Mouse (Mus musculus): ENCODE measurements around the gene 4930442H23Rik.
"Not testable (repeated sequence)": the region's sequence is repeated elsewhere in the genome, so short reads cannot be mapped to it uniquely, and the experiment has no call there.

Gene 4930442H23Rik

DNA sequence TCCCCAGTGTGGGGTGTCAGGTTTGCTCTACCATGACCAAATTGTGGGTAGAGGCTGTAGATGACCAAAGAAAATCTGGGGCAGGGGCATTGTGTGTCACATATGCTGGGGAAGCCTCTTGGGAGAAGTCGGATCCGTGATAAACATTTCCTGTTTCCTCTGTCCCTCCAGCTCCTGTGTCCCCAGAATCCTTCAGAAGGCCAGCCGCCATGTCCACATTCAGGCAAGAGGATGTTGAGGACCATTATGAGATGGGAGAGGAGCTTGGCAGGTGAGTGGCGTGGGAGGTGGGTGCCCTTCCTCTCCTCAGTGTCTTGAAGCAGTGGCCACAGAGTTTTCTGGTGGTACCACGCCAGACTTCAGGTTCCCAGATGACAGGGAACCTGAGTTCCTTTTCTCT lies at the start of gene 4930442H23Rik:
4930442H23Rik (minus strand) TSS at position 45 of the 400 bp plus-strand sequence.
- in situ Hi-C loops (cut with MboI, MseI): no loop called here

DNA sequence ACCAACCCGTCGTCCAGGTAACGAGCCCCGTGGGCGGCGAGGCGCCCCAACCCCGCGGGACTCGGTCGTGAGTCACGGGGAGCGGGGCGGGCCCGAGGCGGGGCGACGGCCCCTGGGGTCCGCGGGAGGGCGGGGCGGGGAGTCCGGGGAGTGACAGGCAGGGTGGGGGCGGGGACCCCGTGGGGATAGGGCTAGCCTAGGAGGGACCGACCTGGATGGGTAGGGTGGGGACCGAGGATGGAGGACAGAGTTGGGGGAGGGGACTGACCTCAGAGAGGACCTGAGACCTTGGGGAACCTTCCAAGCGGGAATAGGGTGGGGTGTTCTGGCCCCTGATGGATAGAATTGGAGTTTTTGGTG lies 49.6 kb upstream of the 4930442H23Rik start:
- in situ Hi-C loops (cut with MboI, MseI): loop anchor here in 1 of 2 experiments (10.0 kb wide), 1 partner anchor 1542 kb away; no protein-coding TSS in a partner anchor

DNA sequence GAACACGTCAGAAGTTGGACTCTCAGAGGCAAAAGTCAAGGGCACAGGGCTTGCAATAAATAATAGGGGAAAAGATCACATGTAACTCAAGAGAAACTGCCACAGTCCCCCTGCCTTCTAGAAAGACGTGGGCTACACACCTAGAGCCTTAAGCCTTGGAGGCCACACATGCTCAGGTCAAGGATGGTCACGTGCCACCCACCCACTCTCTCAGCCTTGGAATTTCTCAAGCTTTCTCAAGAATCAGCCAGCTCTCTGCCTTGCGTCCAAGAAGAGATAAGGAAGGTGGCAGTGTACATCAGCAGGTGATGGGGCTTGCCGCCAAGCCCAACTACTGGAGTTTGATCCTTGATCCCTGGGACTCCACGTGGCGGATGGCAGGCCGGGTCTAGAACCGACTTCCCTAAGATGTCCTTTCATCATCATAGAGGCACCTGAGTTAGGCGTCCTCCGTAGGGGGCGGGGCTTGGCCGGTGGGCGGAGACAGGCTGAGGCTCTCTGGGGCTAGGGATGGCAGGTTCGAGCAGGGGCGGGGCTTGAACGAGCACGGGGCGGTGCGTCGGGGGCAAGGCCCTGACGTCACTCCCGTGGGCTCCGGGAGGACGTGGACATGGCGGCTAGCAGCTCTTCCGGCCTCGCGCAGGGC lies 49.1 kb upstream of the 4930442H23Rik start, which contains the start of gene Zfr2:
Zfr2 (plus strand) TSS at position 576 of the 646 bp plus-strand sequence.
- in situ Hi-C loops (cut with MboI, MseI): loop anchor here in 1 of 2 experiments (10.0 kb wide), 1 partner anchor 1542 kb away; no protein-coding TSS in a partner anchor

DNA sequence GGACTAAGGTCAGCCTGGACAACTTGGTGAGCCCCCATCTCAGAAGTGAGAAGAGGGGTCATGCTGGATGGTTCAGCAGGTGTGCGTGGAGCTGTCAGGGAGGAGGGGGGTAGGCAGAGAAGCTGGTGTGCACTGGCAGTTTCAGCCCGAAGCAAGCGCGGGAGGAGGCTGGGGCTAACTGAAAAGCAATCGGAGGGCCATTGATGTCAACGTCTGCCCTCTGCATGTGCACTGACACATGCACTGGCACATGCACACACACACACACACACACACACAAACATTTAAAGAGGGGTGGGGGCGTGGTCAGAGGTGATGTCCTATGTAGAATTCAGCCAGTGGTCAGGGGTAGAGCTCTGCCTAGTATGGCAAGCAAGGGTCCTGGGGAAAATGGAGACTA lies 47.8 kb upstream of the 4930442H23Rik start:
- in situ Hi-C loops (cut with MboI, MseI): loop anchor here in 1 of 2 experiments (10.0 kb wide), 1 partner anchor 1543 kb away; no protein-coding TSS in a partner anchor

DNA sequence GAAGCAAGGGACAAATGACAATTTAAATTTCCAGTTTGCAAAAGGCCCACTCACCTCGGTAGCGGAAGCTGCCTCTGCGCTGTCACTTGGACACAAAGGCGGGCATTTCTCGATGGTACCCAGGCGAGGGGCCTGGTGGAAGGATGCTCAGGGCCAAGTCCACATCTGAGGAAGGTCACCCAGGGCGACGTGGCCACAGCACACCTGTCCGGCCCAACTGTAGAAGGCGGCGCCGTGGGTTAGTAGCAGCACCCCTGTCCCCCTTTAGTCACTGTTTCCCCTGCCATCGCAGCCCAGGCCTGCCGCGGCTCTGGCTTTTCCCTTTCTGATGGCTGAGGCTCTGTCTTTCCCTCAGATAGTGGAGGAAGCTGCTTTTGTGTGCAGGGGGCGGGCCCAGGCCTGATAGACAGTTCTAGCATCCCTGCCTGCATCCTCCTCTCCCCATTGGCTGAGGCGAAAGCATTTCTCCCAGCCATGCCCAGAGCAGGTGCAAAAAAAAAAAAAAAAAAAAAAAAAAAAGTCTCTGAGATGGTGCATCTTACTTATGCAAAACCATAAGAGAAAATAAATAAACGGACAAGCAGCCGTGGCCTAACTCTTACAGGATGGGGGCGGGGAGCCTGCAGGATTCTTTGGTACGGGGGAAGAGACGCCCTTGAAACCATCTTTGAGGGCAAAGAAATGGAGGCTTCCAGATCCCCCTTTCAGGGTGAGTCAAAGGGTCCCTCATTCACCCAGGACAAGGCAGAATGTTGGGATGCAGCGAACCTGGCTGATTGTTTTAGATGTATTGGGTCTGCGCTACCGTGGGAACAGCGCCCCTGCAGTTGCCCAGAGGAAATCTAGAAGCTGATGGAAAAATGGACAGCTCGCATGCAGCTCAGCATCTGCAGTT lies 47.0 kb upstream of the 4930442H23Rik start, which contains the start of gene Atcay:
Atcay (minus strand) TSS at position 396 of the 895 bp plus-strand sequence.
- in situ Hi-C loops (cut with MboI, MseI): loop anchor here in 1 of 2 experiments (10.0 kb wide), 1 partner anchor 1544 kb away; no protein-coding TSS in a partner anchor

DNA sequence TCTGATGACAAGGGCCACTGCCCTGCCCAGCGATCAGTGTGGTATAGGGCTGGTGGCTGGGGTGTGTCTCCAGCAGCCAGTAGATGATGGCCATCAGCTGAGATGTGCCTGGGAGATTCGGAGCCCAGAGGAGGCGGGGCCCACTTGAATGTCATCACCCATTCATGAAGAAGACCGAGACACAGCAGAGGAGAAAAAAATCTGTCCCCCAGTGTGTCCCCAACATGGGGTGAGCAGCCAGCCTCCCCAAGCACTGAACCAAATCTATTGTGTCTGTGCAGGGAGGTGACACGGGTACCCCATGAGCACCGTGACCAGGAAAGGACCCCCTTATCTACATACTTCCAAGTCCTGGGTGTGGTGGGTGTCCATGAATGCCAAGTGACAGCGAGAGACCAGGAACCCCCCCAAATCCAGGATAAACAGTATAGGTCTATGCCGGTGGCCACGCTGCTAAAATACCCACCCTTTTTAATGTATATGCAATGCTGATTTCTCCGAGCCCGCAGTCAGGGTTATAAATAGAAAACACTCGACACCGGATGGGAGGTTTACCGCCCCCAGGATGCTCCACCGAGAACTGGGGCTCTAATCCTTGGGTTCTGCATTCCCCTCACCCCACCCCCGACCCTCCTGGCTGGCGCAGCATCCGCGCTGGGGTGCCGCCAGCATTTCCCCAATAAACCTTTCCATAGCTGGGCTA lies 46.2 kb upstream of the 4930442H23Rik start:
- in situ Hi-C loops (cut with MboI, MseI): loop anchor here in 1 of 2 experiments (10.0 kb wide), 1 partner anchor 1545 kb away; no protein-coding TSS in a partner anchor

DNA sequence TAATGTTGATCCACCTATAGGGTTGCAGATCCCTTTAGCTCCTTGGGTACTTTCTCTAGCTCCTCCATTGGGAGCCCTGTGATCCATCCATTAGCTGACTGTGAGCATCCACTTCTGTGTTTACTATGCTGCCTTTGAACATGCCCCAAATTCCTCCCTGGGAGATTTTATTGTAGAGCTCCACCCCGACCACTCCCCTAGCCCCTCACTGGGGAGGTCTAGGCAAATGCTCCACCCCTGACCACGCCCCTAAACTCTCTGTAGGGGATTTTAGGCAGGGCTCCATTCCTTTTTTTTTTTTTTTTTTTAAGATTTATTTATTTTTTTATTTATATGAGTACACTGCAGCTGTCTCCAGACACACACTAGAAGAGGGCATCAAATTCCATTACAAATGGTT lies 40.1 kb upstream of the 4930442H23Rik start:
- in situ Hi-C loops (cut with MboI, MseI): not testable (repeated sequence)

DNA sequence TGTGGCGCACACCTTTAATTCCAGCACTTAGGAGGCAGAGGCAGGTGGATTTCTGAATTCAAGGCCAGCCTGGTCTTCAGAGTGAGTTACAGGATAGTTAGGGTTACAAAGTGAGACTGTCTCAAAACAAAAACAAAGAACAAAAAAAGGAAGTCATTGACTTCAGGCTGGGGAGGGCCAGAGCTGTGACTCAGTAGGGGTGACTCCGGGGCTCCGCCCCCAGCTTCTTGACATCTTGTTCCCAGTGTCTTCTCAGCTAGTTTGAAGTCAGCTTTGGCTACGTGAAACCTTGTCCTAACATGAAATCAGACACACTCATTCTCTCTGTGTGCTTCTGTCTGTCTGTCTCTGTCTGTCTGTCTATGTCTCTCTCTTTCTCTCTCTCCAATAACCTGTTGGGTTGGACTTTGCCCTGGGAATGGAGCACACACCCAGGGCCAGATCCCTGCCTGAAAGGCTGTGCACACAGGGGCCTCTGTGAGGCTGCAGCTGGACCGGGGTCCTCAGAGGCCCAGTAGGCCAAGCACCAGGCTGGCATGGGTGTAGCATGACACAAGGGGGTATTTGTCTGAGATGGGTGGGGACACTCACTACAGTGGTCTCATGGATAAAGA lies 37.9 kb upstream of the 4930442H23Rik start:
- in situ Hi-C loops (cut with MboI, MseI): no loop called here

DNA sequence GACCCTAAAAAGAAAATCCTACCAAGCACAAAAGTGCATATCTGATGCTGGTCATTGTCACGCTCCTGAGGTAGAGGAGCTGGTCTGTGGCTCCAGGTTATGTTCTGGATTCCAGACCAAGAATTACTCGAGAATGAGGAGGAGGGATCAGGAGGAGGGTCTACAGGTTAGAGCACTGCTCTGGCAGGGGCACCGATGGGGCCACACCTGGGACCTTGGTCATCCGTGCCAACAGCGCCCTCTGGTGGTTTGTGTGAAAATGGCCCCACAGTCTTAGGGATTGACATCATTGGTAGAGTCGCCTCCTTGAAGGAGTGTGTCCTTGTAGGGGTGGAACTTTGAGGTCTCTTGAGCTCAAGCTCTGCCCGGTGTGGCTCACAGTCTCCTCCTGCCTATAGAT lies 34.3 kb upstream of the 4930442H23Rik start:
- in situ Hi-C loops (cut with MboI, MseI): no loop called here

DNA sequence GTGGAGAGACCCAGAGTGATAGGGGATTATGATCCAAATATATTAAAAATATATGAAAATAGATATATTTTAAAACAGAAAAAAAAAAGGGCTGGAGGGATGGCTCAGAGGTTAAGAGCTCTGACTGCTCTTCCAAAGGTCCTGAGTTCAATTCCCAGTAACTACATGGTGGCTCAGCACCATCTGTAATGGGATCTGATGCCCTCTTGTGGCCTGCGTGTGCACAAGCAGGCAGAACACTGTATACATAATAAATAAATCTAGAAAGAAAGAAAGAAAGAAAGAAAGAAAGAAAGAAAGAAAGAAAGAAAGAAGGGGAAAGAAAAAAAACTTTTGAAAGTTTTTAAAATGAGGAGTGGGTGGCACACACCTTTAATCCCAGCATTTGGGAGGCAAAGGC lies 33.6 kb upstream of the 4930442H23Rik start:
- in situ Hi-C loops (cut with MboI, MseI): not testable (repeated sequence)

DNA sequence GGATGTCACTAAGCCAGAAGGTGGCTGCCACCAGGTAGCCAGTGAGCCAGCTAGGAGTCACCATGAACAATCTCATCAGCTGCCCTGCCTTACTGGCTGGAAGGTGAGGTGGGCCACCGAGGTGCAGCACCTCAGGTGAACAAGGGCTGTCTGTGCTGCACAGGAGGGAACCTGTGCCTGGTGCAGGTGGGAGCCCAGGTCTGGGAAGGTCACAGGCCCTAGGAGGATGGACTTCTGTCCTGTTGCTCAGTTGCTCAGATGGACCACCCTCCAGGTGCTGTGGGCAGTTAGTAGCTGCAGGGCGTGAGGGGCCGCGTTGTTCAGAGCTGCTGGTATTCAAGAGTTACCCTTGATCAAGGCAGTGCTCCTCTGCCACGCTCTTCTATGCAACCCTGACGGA lies 33.2 kb upstream of the 4930442H23Rik start:
- in situ Hi-C loops (cut with MboI, MseI): no loop called here

DNA sequence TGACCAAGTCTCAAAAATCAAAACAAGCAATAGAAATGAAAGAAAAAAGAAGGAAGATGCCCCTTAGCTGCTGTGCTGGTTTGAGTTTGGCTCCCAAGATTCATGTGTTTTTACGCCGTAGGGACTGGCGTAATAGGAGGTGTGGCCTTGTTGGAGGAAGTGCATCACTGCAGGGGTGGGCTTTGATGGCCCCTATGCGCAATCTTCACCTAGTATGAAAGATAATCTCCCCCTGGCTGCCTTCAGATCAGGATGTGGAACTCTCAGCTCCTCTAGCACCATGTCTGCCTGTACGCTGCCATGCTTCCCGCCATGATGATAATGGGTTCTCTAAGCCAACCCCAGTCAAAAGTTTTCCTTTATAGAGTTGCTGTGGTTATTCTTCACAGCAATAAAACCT lies 32.6 kb upstream of the 4930442H23Rik start:
- in situ Hi-C loops (cut with MboI, MseI): no loop called here

DNA sequence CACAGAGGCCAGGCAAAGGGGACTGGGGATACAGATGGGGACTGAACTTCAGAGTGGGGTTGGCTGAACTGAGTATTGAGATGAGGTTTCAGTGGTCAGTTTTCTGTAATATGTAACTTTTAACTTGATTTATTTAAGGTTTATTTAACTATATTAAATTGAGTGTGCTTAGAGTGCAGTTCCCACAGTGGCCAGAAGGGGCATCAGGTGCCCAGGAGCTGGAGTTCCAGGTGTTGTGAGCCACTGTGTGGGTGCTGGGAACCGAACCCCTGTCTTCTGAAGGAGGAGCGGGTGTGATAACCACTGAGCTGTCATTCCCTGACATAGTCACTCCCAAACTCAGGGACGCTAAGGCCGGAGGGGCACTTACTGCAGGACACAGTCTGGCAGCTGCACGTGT lies 26.5 kb upstream of the 4930442H23Rik start:
- in situ Hi-C loops (cut with MboI, MseI): no loop called here

DNA sequence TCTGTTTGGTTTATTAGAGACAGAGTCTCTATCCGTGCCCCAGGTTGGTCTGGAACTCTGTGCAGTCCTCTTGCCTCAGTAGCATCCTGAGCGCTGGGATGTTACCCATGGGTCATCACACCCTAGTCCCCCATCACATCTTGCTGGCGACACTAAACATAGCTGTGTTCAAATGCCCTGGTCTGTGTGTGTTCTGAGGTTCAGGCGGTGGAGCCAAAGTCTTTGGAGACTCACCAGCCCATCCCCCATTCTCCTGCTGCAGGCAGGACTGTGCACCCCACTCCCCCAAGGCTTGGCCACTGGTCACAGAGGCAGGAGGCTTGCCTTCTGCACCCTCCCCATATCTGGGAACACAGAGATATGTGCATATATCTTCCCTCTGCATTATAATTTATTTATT lies 20.5 kb upstream of the 4930442H23Rik start:
- in situ Hi-C loops (cut with MboI, MseI): no loop called here

DNA sequence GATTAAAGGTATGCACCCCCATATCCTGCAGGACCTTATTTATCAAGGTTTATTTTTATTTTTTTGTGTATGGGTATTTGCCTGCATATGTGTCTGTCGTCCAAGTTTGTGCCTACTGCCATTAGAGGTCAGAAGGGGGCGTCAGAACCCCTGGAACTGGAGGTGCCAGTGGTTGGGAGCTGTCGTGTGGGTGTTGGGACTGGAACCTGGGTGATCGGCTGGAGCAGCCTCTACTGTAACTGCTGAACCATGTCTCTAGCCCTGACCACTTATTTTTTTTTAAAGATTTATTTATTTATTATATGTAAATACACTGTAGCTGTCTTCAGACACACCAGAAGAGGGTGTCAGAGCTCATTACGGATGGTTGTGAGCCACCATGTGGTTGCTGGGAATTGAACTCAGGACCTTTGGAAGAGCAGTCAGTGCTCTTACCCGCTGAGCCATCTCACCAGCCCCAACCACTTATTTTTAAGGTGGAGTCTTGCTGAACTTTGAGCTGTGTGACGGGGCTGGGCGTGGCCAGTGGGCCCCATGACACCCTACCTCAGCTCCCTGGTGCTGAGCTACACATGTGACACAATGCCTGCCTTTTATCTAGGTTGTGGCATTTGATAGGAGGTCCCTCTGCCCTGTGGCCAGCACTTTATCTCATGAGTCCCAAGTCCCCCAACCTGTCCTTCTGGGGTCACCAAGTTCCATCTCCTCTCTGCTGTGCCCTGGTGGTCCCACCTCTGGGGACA lies 19.5 kb upstream of the 4930442H23Rik start:
- in situ Hi-C loops (cut with MboI, MseI): no loop called here

DNA sequence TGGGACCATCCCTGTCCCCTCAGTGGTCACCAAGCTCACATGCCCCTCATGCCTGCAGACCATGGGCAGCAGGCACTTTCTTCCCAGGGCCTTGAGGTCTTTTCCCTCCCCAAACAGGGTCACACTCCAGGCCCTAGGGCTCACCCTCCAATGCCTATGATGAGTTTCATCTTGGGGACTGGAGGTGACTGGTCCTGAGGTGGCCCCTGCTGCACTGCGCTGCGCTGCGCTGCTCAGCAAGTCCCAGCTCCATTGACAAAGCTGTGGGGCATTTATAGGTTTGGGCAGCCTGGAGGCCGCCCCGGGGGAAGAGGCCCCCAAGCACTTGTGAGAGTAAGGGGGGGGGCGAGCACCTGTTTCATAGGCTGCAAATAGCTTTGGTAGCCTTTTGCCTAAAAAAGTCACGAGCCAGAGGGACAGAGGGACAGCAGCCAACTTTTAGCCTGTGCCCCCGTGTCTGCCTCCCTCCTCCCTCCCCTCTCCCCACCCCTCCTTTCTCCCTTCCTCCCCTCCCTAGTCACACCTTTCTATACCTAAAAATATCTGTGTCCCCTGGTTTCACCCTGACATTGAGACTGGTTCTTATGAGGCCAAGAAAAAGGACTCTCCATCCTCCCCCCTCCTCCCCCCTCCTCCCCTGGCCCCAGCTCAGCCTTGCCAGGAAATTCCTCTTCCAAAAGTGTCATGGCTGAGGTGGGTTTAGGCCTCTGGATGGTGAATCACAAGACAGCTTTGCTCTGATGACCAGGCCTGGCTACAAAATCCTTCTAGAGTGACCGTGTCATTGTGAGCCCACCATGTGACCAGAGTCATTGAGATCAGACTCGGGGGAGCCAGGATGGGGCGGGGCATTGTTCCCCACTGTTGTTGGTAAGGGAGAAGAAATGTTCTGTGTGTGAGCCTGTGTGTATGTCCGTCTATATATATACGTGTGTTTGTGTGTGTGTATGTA lies 18.4 kb upstream of the 4930442H23Rik start, which contains the start of gene Nmrk2:
Nmrk2 (minus strand) TSS at position 245 of the 952 bp plus-strand sequence.
- in situ Hi-C loops (cut with MboI, MseI): no loop called here

DNA sequence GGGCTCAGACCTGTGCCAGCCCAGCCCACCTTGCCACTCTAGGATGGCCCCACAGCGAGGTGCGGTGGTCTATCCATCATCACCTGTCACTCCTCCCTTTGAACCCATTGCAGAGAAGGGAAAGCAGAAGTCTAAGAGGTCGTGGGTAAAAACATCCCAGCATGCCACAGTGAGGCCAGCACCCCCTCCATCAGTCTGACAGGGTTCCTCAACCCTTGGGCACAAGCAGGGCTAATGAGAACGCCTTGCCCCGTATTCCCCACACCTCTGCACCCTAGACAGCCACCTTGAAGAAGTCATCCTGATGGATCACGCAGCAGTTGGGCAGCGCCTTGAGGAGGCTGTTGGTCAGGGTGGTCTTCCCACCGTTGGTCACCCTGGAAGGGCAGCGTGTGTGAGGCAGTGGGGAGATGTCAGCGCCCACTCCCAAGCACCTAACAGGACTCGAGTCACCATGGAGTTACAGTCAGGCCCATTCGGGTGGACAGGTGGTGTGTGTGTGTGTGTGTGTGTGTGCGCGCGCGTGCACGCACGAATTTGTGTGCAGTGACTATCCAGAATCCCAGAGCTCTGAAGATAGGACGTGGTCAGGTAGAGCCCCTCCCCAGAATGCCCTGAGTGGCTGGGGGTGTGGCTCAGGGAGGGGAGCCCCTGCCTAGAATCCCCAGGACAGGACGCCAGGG lies 17.1 kb upstream of the 4930442H23Rik start:
- in situ Hi-C loops (cut with MboI, MseI): no loop called here

DNA sequence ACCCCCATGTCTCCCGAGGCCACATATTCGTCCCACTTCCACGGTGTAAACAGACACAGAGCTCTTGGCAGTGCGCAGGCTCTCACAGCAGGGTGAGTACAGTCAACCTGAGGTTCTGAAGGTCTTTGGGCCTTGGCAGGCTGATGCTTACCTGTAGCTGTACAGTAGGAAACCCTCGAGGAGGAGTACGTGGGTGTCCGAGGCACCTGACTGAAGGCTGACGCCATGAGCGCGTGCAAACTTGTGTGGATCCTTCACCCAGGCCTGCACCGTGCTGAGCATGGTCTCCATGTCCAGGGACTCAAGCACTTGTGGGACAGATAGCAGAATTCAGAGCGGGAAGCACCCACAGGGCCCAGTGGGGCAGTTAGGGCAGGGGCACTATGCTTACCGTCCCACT lies 16.5 kb upstream of the 4930442H23Rik start:
- in situ Hi-C loops (cut with MboI, MseI): no loop called here

DNA sequence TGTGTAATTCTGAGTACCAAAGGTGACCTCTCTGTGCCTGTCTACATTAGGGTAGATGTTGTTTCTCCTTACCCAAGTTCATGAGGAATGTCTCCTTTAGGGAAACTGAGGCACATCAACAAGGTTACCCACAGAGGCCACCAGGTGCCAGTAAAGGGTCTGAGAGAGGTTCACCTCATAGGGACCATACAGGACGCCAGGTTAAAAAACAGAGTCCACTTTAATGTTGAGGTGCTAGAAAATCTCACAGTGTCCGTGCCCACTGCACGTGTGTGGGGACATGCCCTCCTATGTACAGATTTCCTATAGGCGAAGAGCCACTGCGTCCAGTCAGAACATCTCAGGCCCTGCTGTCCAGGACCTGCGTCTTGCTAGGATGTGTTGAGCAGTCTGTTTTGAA lies 15.3 kb upstream of the 4930442H23Rik start:
- in situ Hi-C loops (cut with MboI, MseI): no loop called here

All from T-helper 17 cell (primary cell).